8 mouse cellular contexts compared by ENCODE assay signal in the genomic region with DNA sequence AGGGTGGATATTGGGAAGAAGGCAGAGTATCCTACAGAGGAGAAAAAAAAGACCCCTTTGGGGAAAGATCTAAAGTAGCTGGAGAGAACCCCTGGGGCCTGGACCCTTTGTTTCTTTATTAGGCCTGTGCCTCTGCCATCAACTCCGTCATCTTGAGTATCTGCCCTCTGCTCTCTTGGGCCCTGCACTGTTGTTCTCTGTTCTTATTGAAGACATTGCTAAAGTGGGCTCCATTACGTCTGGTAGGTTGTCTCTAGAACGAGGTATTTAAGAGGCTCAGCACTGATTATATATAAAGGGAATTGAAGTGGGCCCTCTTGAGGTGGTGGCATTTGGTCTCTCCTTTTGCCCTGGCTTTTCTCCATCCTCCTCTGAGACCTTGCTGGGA. TPM values are rescaled to one million over a fixed set of nuclear protein-coding genes. Genes with fewer than 3 reads are reported as not detected.
DNase-seq lines count a peak whose midpoint lies in the region; ATAC-seq and TF ChIP-seq lines count a peak whose summit lies in the region.

No protein-coding gene starts in this region.

- no peaks in the 10 kb centered on the region for H3K27me3 ChIP-seq in erythroblast, embryonic 14.5 days (ENCODE audit: control insufficient read depth)
- H3K27me3 ChIP-seq in hindbrain, embryonic 16.5 days (replicated peaks; ENCODE audit: control insufficient read depth, insufficient read depth, low read length) = no peaks in the 10 kb centered on the region
- no peaks in the 10 kb centered on the region for H3K27me3 ChIP-seq in liver, embryonic 13.5 days

- peak overlapping the region; percentile 87 for H3K27ac ChIP-seq in hindbrain, embryonic 16.5 days (ENCODE audit: low read depth, low read length)
- peak overlapping the region; percentile 36; the same call in 1 of the 2 replicates for H3K27ac ChIP-seq in liver, embryonic 13.5 days
- no peak overlapping the region for H3K27ac ChIP-seq in olfactory bulb, adult 2 months (ENCODE audit: insufficient read depth, low read depth, low read length)

- peak; percentile 1; the same call in 1 of the 2 replicates for ATAC-seq in hindbrain, embryonic 16.5 days
- peak; percentile 33 for ATAC-seq in liver, embryonic 13.5 days (ENCODE audit: low read depth)

- peaks cover 23% of the 10 kb centered on the region for H3K36me3 ChIP-seq in erythroblast, embryonic 14.5 days (ENCODE audit: control insufficient read depth)
- 0 out of 2 replicates have a peak, but pooled peaks cover 3% of the 10 kb centered on the region for H3K36me3 ChIP-seq in hindbrain, embryonic 16.5 days (ENCODE audit: control insufficient read depth, insufficient read depth, low read length)
- H3K36me3 ChIP-seq in liver, embryonic 13.5 days = peaks cover 6% of the 10 kb centered on the region

- peak overlapping the region; percentile 82 for H3K9ac ChIP-seq in hindbrain, embryonic 16.5 days (ENCODE audit: low read depth, low read length)
- H3K9ac ChIP-seq in liver, embryonic 13.5 days = peak overlapping the region; percentile 83

- peak overlapping the region; percentile 85 for H3K4me2 ChIP-seq in hindbrain, embryonic 16.5 days (ENCODE audit: low read length)
- peak overlapping the region; percentile 73 for H3K4me2 ChIP-seq in liver, embryonic 13.5 days

- peaks cover 27% of the 10 kb centered on the region for H3K4me1 ChIP-seq in erythroblast, embryonic 14.5 days (ENCODE audit: control insufficient read depth)
- peaks cover 15% of the 10 kb centered on the region for H3K4me1 ChIP-seq in hindbrain, embryonic 16.5 days (ENCODE audit: control insufficient read depth, insufficient read depth, low read depth, low read length)
- peaks cover 22% of the 10 kb centered on the region for H3K4me1 ChIP-seq in liver, embryonic 13.5 days (replicated peaks)
- peaks cover 7% of the 10 kb centered on the region for H3K4me1 ChIP-seq in olfactory bulb, adult 2 months (ENCODE audit: control insufficient read depth, insufficient read depth, low read length)

- TF ChIP-seq POLR2A in olfactory bulb, adult 2 months (IDR thresholded peaks at IDR 0.05; ENCODE audit: insufficient read depth, low read depth, low read length) = no peak

- peak overlapping the region; percentile 82 for H3K4me3 ChIP-seq in erythroblast, embryonic 14.5 days (replicated peaks)
- peak overlapping the region; percentile 76 for H3K4me3 ChIP-seq in hindbrain, embryonic 16.5 days (ENCODE audit: low read length)
- H3K4me3 ChIP-seq in liver, embryonic 13.5 days (replicated peaks) = peak overlapping the region; percentile 75
- H3K4me3 ChIP-seq in olfactory bulb, adult 2 months (ENCODE audit: insufficient read depth, low read depth, low read length) = peak overlapping the region; percentile 59

- 0% methylated on average over 3 of the region's 3 CpGs for WGBS in hindbrain, embryonic 16.5 days
- 8% methylated on average over 3 of the region's 3 CpGs for WGBS in liver, embryonic 13.5 days (ENCODE audit: insufficient replicate concordance)
- WGBS in olfactory bulb, adult 2 months = 0% methylated on average over 3 of the region's 3 CpGs

- peak; percentile 85 for DNase-seq in heart, adult 11 months
- no peak for DNase-seq in heart, postnatal 4 days
- peak; percentile 52 for DNase-seq in Muller cell, postnatal 12 days (ENCODE audit: inconsistent ontology term)
- DNase-seq in liver, embryonic 13.5 days = no peak
- no peak for DNase-seq in right cerebral cortex, postnatal 14 days

- H3K9me3 ChIP-seq in erythroblast, embryonic 14.5 days (ENCODE audit: control insufficient read depth, low read length) = no peaks in the 10 kb centered on the region
- H3K9me3 ChIP-seq in hindbrain, embryonic 16.5 days (ENCODE audit: control insufficient read depth, low read length) = no peaks in the 10 kb centered on the region
- H3K9me3 ChIP-seq in liver, embryonic 13.5 days (replicated peaks) = no peaks in the 10 kb centered on the region

- no peak for TF ChIP-seq CTCF in olfactory bulb, adult 2 months (IDR thresholded peaks at IDR 0.05; ENCODE audit: insufficient read depth, low read depth, low read length)

RNA-seq across cellular contexts. Expression of a gene that starts 0.6 kb away (rescaled TPM):
- total RNA-seq in heart, postnatal 4 days (2021) = 10 to 100 TPM; 28.2 to 28.9 TPM
- polyA plus RNA-seq in erythroblast, embryonic 14.5 days (2012) = 1.3 and 1.5 TPM in 2 replicates
- polyA plus RNA-seq in hindbrain, embryonic 16.5 days (2015; fragmentation: Nextera tagmentation; extraction: Ambion mirVana) = 27.7 and 31.0 TPM in 2 replicates
- polyA plus RNA-seq in liver, embryonic 13.5 days (2015; fragmentation: Nextera tagmentation; extraction: Ambion mirVana) = 14.2 and 16.9 TPM in 2 replicates
- polyA plus RNA-seq in olfactory bulb, adult 2 months (2012; ENCODE audit: insufficient read depth, insufficient read length, low replicate concordance, missing spikeins) = 289 TPM in 1 of 2 replicates, not detected in the other

RNA-seq across cellular contexts. Expression of a gene that starts 25.9 kb away (rescaled TPM):
- total RNA-seq in heart, postnatal 4 days (2021) = 10 to 100 TPM; 16.3 to 19.1 TPM
- 0.13 and 0.36 TPM in 2 replicates for polyA plus RNA-seq in erythroblast, embryonic 14.5 days (2012)
- 69.8 and 79.0 TPM in 2 replicates for polyA plus RNA-seq in hindbrain, embryonic 16.5 days (2015; fragmentation: Nextera tagmentation; extraction: Ambion mirVana)
- 41.2 and 41.5 TPM in 2 replicates for polyA plus RNA-seq in liver, embryonic 13.5 days (2015; fragmentation: Nextera tagmentation; extraction: Ambion mirVana)
- polyA plus RNA-seq in olfactory bulb, adult 2 months (2012; ENCODE audit: insufficient read depth, insufficient read length, low replicate concordance, missing spikeins) = not detected in 2 replicates

Comparison
In these comparisons a context has a peak if more than half of its experiments do, and no peak if none do; other contexts are left out.
1. DNase-seq: peak in heart, adult 11 months (single experiment) and Muller cell, postnatal 12 days (single experiment); none in heart, postnatal 4 days (single experiment), liver, embryonic 13.5 days (single experiment) and right cerebral cortex, postnatal 14 days (single experiment).
2. Peak in every context shown above with its lines, with median percentiles within 50 percentile points of each other: H3K4me3 ChIP-seq.